Mouse (Mus musculus) stomach, postnatal 0 days (tissue): ENCODE data around the gene Zzef1.

Source experiments
- CTCF ChIP-seq: IDR thresholded peaks from 2 replicates; pipeline ENCODE4 v1.5.1; 2016; ENCODE audit warnings: antibody characterized with exemption, low read depth, mild to moderate bottlenecking, moderate library complexity
- EP300 ChIP-seq: optimal IDR thresholded peaks from 2 replicates; pipeline ENCODE3; 2016; ENCODE audit warnings: antibody characterized with exemption

- TF ChIP-seq CTCF (no peak), EP300 (no peak)
These were observed 56.1 kb downstream of the Zzef1 start for GRCm38 (mm10) chr11:72852122-72852521.
